Mouse (Mus musculus) neural tube, embryonic 15.5 days (tissue): ENCODE results near the gene Lmbr1l. TPM values are rescaled to one million over a fixed set of nuclear protein-coding genes. Genes with fewer than 3 reads are reported as not detected.

Experiments
- ATAC-seq: fragments of 200-750 bp; cut with Nextera tagmentation; 2 replicates; pipeline ENCODE4 v1.8.0; 2017; ENCODE audit warnings: mild to moderate bottlenecking, moderate TSS enrichment, moderate library complexity; ENCODE audit not compliant: low FRiP score
- H3K27ac ChIP-seq: fragments of 300-500 bp; sonication (generic); replicated peaks from 2 replicates; pipeline ENCODE4 v1.5.1; 2015; ENCODE audit warnings: mild to moderate bottlenecking, inconsistent platforms
- H3K27me3 ChIP-seq: fragments of 300-500 bp; sonication (generic); replicated peaks from 2 replicates; pipeline ENCODE4 v1.6.1; 2015; ENCODE audit warnings: inconsistent platforms
- H3K36me3 ChIP-seq: fragments of 300-500 bp; sonication (generic); 2 replicates; pipeline ENCODE4 v1.6.1; 2015; ENCODE audit warnings: inconsistent platforms
- H3K4me1 ChIP-seq: fragments of 300-500 bp; sonication (generic); 2 replicates; pipeline ENCODE4 v1.6.1; 2015; ENCODE audit warnings: inconsistent platforms
- H3K4me2 ChIP-seq: fragments of 300-500 bp; sonication (generic); 2 replicates; pipeline ENCODE4 v1.6.1; 2015; ENCODE audit warnings: inconsistent platforms, mild to moderate bottlenecking, moderate library complexity
- H3K4me3 ChIP-seq: fragments of 300-500 bp; sonication (generic); replicated peaks from 2 replicates; pipeline ENCODE4 v1.5.1; 2015; ENCODE audit warnings: mild to moderate bottlenecking, inconsistent platforms
- H3K9ac ChIP-seq: fragments of 300-500 bp; sonication (generic); replicated peaks from 2 replicates; pipeline ENCODE4 v1.6.1; 2015; ENCODE audit warnings: mild to moderate bottlenecking, inconsistent platforms
- H3K9me3 ChIP-seq: fragments of 300-500 bp; sonication (generic); replicated peaks from 2 replicates; pipeline ENCODE4 v1.6.1; 2016; ENCODE audit warnings: inconsistent platforms
- WGBS: fragments of 180-500 bp; shearing (Covaris S2); methylation state at CpG from one replicate; pipeline ENCODE4 v1.1.7; 2015; ENCODE audit warnings: mixed read lengths; 5-methylcytosine and 5-hydroxymethylcytosine counted together
- polyA plus RNA-seq: library from polyadenylated mRNA; unstranded; fragments of >200 nt; fragmentation: Nextera tagmentation; extraction: Ambion mirVana; gene quantifications from 2 replicates; pipeline ENCODE4 v1.2.1, GENCODE M21; 2015

The Lmbr1l gene
- polyA plus RNA-seq, 1 experiment from 2014 or later = 28.6 TPM

DNA sequence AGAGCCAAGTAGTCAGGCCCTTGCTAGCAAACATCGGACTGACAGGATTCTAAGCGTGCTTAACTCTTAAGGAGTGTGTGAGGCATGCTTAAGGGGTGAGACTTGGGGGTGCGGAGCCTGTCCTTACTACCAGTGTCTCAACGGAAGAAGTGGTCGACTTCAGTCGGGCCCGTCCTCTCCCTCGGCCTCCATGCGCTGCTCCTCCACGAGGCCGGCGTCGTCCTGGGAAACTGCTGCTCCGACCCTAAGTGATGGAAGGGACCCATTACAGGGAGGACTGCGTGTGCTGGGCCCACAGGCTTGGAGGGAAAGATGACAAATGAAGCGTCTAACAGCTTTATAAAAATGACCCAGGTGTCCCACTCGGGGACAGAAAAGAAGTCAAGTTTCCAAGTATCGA lies 57.1 kb downstream of the Lmbr1l start:
- Histone ChIP-seq H3K36me3 (peaks cover 99% of the 10 kb centered on the region), H3K9me3 (no peaks in the 10 kb centered on the region), H3K27me3 (no peaks in the 10 kb centered on the region), H3K4me3 (no peak overlapping the region), H3K4me2 (no peak overlapping the region), H3K27ac (no peak overlapping the region), H3K9ac (no peak overlapping the region), H3K4me1 (no peaks in the 10 kb centered on the region)
- no peak for ATAC-seq
- 95% methylated on average over 18 of the region's 18 CpGs for WGBS

DNA sequence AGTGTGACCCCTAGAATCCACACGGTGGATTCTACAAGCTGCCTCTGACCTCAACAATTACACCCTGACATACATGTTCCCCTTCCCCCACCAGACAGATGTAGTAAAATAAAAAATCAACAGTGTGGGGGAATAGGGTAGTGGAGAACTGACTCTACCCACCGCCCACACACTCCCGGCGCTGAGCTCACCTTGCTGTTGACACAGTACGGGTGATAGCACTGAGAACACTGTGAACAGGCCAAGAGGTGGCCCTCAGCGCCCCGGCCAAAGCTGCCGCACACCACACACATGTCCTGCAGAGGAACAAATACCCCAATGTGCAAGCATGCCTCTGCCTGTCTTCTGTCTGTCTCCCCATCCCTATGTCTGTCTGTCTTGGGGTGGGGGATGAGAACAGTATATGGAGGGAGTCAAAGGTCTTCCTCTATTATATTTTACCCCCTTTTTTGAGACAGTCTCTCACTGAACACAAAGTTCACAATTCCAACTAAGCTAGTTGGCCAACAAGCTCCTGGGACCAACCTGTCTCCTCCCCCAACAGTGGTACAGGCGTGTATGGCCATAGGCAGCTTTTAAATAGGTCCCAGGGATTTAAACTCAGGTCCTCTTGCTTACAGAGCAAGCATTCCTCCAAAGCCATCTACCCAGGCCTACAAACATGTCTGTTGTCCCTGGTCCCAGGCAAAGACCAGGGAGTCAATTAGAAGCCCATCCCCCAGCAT lies 58.5 kb downstream of the Lmbr1l start:
- Histone ChIP-seq H3K4me1 (no peaks in the 10 kb centered on the region), H3K27me3 (no peaks in the 10 kb centered on the region), H3K36me3 (peaks cover 99% of the 10 kb centered on the region), H3K4me2 (no peak overlapping the region), H3K27ac (no peak overlapping the region), H3K4me3 (no peak overlapping the region), H3K9ac (no peak overlapping the region), H3K9me3 (no peaks in the 10 kb centered on the region)
- ATAC-seq = no peak
- 83% methylated on average over 9 of the region's 9 CpGs for WGBS

- no peaks in the 10 kb centered on the region for H3K9me3 ChIP-seq
- no peaks in the 10 kb centered on the region for H3K4me1 ChIP-seq
- no peak overlapping the region for H3K4me2 ChIP-seq
- H3K27ac ChIP-seq = no peak overlapping the region
- WGBS = 93% methylated on average over 16 of the region's 16 CpGs
- peaks cover 98% of the 10 kb centered on the region for H3K36me3 ChIP-seq
- no peak overlapping the region for H3K9ac ChIP-seq
- ATAC-seq = no peak
- no peaks in the 10 kb centered on the region for H3K27me3 ChIP-seq
- no peak overlapping the region for H3K4me3 ChIP-seq
Observed at GRCm38 (mm10) chr15:98854214-98854613, 63.8 kb downstream of the Lmbr1l start.

Other genes with a start within 250 kb of the Lmbr1l start
- gene Rnd1, start 240.8 kb downstream of the Lmbr1l start, polyA plus RNA-seq = 9.4 and 11.3 TPM in 2 replicates
- 6.4 and 7.5 TPM in 2 replicates for gene Ccdc65, start 210.0 kb downstream of the Lmbr1l start, polyA plus RNA-seq
- gene Fkbp11, start 190.0 kb downstream of the Lmbr1l start, polyA plus RNA-seq = 11.9 and 12.3 TPM in 2 replicates
- 97.8 TPM in 2 replicates for gene Arf3, start 155.0 kb downstream of the Lmbr1l start, polyA plus RNA-seq
- 0.08 and 0.72 TPM in 2 replicates for gene Wnt10b, start 140.1 kb downstream of the Lmbr1l start, polyA plus RNA-seq
- 1.0 and 2.0 TPM in 2 replicates for gene Wnt1, start 128.4 kb downstream of the Lmbr1l start, polyA plus RNA-seq
- 0.18 and 0.36 TPM in 2 replicates for gene Ddn, start 108.7 kb downstream of the Lmbr1l start, polyA plus RNA-seq
- 66.4 and 72.9 TPM in 2 replicates for gene Prkag1, start 86.7 kb downstream of the Lmbr1l start, polyA plus RNA-seq
- 9.9 and 10.1 TPM in 2 replicates for gene Kmt2d, start 47.0 kb downstream of the Lmbr1l start, polyA plus RNA-seq
- 27.0 and 33.2 TPM in 2 replicates for gene Rhebl1, start 23.7 kb downstream of the Lmbr1l start, polyA plus RNA-seq
- gene Dhh, start 19.7 kb downstream of the Lmbr1l start, polyA plus RNA-seq = 2.5 and 3.2 TPM in 2 replicates
- gene Tuba1b, start 16.3 kb upstream of the Lmbr1l start, polyA plus RNA-seq = 1,446 and 1,534 TPM in 2 replicates
- not detected in 2 replicates for gene Gm49450, start 35.3 kb upstream of the Lmbr1l start, polyA plus RNA-seq
- 10,639 and 13,509 TPM in 2 replicates for gene Tuba1a, start 35.5 kb upstream of the Lmbr1l start, polyA plus RNA-seq
- gene Tuba1c, start 111.7 kb upstream of the Lmbr1l start, polyA plus RNA-seq = 12.4 and 52.6 TPM in 2 replicates
- gene Prph, start 136.9 kb upstream of the Lmbr1l start, polyA plus RNA-seq = 185 and 209 TPM in 2 replicates
- 4.6 and 10.3 TPM in 2 replicates for gene Troap, start 156.3 kb upstream of the Lmbr1l start, polyA plus RNA-seq
- gene C1ql4, start 169.6 kb upstream of the Lmbr1l start, polyA plus RNA-seq = 2.4 and 3.6 TPM in 2 replicates
- gene Dnajc22, start 174.9 kb upstream of the Lmbr1l start, polyA plus RNA-seq = 0.47 and 2.3 TPM in 2 replicates
- 28.9 and 35.4 TPM in 2 replicates for gene Spats2, start 207.7 kb upstream of the Lmbr1l start, polyA plus RNA-seq